Mouse (Mus musculus) C2C12 (cell line): ENCODE results near the gene Kctd10.

Experiments used
- CEBPB ChIP-seq: IDR thresholded peaks from one replicate; pipeline ENCODE4 v1.6.1; 2011; ENCODE audit warnings: low read depth, mild to moderate bottlenecking, control low read depth, moderate library complexity
- CTCF ChIP-seq: IDR thresholded peaks from one replicate; pipeline ENCODE4 v1.5.1; 2011; ENCODE audit not compliant: control insufficient read depth, insufficient read depth, insufficient read length
- MAX ChIP-seq: IDR thresholded peaks from one replicate; pipeline ENCODE4 v1.6.1; 2011; ENCODE audit warnings: mild to moderate bottlenecking, control low read depth
- MYOD1 ChIP-seq: IDR thresholded peaks from one replicate; pipeline ENCODE4 v1.6.1; 2011; ENCODE audit warnings: low read depth; ENCODE audit not compliant: control insufficient read depth, insufficient read length
- USF1 ChIP-seq: IDR thresholded peaks from one replicate; pipeline ENCODE4 v1.6.1; 2011; ENCODE audit warnings: low read depth, mild to moderate bottlenecking, control low read depth, moderate library complexity

DNA sequence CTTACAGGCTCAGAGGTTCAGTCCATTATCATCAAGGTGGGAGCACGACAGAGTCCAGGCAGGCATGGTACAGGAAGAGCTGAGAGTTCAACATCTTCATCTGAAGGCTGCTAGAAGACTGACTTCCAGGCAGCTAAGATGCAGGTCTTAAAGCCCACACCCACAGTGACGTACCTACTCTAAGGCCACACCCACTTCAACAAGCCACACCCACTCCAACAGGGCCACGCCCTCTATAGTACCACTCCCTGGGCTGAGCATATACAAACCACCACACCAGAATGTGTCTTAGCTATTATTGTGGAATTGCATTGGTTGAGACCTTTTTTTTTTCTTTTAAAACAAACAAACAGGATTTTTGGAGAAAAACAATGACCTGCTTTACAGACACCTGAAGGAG, 34.8 kb downstream of the Kctd10 start:
- no peak for TF ChIP-seq USF1
- TF ChIP-seq CTCF, result no peak
- TF ChIP-seq MAX, result no peak
- TF ChIP-seq MYOD1, result no peak
- no peak for TF ChIP-seq CEBPB
